Mouse (Mus musculus) adrenal gland, postnatal 4 days (tissue): ENCODE measurements around the gene Pigyl. TPM values are rescaled to one million over a fixed set of nuclear protein-coding genes. Genes with fewer than 3 reads are reported as not detected.
"Not testable (repeated sequence)": the region's sequence is repeated elsewhere in the genome, so short reads cannot be mapped to it uniquely, and the experiment has no call there.

ENCODE experiments used
- DNase-seq, 2 experiments: peaks; one replicate each; pipeline ENCODE4 v3.0.0; 2021 to 2022; ENCODE audit warnings: low spot score in 2 of 2, mixed read lengths in 2 of 2
- total RNA-seq, 2 experiments: library from RNA; stranded (reverse); gene quantifications; 2 replicates each; pipeline ENCODE4 v1.2.3; 2021

The Pigyl gene
- total RNA-seq, 2 experiments from 2014 or later: 55.8 to 62.3 TPM

GRCm38 (mm10) chr9:22136765-22137547 is 19.7 kb upstream of the Pigyl start:
- DNase-seq: no peak

DNA sequence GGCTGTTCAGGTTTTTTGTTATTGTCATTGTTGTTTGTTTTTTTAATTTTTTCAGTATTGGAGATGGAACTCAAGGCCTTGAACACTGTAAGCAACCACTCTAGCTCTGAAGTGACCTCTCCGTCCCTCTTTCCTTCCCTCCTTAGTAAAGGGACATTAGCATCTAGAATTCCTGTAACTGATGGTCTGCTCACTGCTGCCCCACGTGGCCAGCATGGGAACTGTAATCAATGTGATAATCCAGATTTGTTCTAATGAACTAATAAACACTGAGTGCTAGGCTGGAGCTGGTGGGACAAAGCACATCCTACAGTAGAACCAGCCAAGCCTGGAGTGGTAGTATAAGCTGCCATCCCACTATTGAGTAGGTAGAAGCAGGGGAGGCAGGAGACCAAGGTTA is 18.2 kb upstream of the Pigyl start:
- DNase-seq: no peak

- DNase-seq: no peak
Observed at GRCm38 (mm10) chr9:22139746-22140145, 16.9 kb upstream of the Pigyl start.

DNA sequence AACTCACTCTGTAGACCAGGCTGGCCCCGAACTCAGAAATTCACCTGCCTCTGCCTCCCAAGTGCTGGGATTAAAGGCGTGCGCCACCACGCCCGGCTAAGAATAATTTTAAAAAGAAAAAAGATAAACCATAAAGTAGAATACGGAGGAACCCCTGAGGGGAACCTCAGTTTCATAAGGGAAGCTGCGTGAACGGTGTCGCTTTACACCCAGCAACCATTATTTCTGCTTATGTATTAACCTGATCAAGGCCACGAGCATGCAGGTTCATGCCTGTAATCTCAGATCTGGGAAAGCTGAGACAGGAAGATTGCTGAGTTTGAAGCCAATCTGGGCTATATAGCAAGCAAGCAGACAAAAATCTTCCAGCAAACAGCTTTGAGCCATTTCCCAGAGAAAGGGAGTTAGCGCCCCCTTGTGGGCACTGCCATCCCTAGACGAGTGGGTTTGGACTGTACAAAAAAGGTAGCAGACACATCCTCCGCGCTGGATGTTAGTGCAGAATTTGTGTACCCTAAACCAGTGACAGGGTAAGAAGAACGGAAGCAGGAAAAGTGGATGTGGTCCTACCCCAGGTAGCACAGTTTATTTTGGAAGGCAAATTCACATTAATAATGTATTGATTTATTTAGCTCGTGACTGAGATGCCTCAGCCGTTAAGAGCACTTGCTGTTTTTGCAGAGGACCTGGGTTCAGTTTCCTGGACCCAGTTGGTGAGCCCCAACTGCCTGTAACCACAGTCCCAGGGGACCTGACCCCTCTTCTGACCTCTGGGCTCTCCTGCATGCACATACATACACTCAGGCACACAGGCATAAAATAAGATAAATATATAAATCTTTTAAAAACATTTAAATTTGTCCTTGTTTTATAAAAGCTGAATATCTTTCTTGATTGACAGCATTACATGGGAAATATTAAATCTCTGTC is 13.3 kb upstream of the Pigyl start:
- DNase-seq: peak; percentile 77 to 78

GRCm38 (mm10) chr9:22144304-22144965 is 12.2 kb upstream of the Pigyl start:
- no peak for DNase-seq

DNA sequence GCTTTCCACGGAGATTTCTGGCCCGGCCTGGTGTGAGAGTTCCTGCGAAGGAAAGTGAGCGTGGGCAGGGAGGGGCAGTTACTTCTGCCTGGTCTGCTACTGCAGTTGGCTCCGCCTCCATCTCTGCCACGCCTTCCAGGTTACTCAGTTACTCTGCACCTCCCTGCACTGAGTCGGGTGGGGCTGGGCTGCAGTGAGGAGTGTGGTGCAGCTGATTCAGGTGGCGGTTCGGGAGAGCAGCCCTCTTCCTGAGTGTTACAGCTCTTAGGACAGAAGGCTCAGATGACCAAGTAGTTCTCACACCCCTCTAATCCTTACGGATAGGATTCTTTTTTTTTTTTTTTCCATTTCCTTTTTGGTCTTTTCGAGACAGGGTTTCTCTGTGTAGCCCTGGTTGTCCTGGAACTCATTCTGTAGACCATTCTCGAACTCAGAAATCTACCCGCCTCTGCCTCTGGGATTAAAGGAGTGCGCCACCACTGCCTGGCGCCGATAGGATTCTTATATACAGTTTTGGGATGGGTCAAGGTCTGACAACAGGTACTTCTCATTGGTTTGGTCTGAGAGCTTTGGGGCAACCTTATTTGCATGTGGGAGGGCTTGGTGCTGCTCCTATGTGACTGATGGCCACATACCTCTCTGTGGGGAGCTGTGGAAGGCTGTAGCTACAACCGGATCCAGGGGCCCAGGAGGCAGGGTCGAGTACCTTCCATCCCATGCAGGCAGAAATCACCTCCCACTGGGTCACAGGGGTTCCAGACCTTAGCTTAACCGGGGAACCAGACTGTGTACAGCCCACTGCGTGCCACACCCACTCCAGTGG is 7.0 kb upstream of the Pigyl start:
- DNase-seq: no peak

DNA sequence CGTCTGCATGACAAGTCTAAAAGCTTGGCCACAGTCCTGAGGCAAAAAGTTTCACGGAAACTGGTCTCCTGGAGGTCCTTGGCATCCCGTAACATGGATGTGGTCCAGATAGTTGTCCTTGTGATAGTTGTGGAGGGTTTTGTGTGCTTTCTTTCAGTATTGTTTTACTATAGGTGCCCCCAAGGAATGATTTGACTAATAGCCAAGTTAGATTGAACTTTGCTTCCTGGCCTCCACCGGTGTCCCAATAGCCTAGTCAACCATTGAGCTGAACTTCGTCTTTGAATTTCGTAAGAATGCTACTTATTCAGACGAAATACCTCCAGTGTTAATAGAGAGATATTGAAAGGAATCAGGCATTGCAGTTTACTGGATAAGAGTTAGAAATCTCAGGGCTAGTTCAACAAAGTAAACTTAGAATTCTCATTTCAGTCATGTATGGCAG is 6.4 kb upstream of the Pigyl start:
- not testable (repeated sequence) for DNase-seq

- DNase-seq: no peak
Observed at GRCm38 (mm10) chr9:22150946-22151345, 5.7 kb upstream of the Pigyl start.

- no peak for DNase-seq
Observed at GRCm38 (mm10) chr9:22153810-22154209, 2.8 kb upstream of the Pigyl start.

DNA sequence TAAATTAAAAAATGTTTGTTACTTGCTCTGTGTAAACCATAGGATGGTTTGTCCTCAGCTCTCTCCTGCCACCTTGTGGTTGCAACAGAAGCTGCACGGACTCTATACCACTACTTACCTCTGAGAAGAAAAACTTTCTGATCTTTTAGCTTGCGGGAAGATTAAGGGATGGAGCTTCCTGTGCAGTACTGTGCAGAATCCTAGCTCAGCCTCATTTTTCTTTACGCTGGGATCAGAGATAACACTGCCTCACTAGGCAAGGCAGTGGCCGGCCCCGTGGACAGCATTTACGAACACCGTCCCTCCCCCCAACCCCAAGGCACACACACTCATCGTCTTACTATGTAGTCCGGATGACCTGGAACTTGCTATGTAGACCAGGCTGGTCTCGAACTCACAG is 1.0 kb upstream of the Pigyl start:
- DNase-seq: no peak

DNA sequence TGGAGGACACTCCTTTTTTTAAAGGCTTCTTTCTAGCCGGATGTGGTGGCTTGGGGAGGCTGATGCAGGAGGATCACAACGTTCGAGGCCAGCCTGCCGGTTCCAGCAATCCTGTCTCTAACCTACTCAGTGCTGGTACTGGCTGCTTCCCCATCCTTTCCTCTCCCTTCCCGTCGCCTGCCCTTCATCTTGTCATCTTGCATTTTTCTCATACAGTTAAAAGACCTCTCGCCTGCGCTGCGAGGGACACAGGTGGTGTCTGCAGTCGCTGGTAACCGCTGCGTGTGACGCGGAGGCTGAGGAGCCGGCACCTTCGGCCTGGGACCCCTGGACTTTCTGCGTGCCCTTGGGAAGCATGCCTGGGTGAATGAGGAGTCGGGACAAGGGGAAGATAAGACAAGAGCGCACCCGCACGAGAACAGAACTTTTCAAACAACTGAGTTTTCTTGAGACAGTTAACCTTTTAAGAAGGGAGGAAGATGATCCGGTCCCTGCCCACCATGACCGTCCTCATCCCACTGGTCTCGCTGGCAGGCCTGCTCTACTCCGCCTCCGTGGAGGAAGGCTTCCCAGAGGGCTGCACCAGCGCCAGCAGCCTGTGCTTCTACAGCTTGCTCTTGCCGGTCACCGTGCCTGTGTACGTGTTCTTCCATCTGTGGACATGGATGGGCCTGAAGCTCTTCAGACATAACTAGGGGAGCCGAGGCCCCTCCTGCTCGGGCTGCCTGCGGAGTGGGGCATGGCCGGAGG is 1.0 kb downstream of the Pigyl start:
- DNase-seq: no peak

DNA sequence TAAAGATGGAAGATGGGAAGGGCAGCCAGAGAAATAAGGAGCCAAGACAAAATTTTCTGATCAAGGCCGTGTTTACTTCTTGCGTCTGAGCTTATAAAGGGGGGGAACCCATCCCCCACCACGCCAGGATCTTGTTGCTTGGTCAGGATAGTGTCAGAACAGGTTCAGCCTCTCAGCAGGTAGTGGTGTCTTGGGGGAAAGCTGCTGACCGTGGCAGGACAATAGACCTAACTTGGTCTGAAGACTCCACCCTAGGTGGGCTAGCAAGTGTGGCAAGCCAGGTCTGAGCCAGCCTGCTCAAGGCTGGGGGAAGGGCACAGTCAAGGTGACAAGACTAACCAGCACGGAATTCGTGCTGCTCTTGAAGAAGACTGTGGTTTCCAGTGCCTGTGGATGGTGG is 4.7 kb downstream of the Pigyl start:
- no peak for DNase-seq

GRCm38 (mm10) chr9:22162305-22162704 is 5.7 kb downstream of the Pigyl start:
- no peak for DNase-seq

- no peak for DNase-seq
Observed at GRCm38 (mm10) chr9:22162912-22163311, 6.3 kb downstream of the Pigyl start.

- DNase-seq: peak in 1 of 2 experiments; percentile 11
Observed at GRCm38 (mm10) chr9:22164711-22165668, 8.3 kb downstream of the Pigyl start.

DNA sequence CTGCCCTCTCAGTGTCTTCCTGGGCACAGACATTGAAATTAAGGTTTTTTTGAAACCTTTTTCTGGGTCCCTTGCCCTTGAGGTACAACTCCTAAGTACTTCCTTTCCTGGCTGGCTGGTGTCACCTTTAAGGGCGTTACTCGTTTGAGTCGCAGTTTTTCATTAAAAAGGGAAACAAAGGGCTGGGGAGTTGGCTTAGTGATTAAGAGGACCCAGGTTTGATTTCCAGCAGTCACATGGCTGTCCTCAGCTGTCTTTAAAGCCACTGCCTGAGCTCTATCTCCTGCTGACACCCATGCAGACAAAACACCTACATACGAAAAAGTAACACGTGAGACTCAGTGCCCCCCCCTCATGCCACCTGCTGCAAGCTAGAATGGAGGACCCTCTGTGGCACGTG is 9.3 kb downstream of the Pigyl start:
- DNase-seq: no peak

GRCm38 (mm10) chr9:22166686-22167085 is 10.0 kb downstream of the Pigyl start:
- DNase-seq: no peak

DNA sequence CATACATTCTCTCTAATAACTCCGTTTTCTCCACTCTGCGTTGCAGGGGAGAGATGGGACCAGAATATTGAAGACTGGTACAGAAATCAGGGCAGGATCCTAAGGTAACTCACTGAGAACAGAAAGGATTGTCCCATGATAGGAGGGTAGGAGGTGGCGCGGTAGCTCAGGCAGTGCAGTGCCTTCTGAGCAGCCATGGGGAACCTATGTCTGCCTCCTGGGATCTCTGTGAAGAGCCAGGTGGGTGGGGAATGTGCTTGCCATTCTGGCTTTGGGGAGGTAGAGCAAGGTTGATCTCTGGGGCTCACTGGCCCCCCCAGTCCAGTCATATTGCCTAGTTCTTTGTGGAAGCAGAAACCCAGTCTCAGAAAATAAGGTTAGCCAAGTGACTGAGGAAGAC is 11.1 kb downstream of the Pigyl start:
- no peak for DNase-seq

GRCm38 (mm10) chr9:22169327-22169726 is 12.7 kb downstream of the Pigyl start:
- DNase-seq: no peak
